Mouse (Mus musculus) kidney, adult 2 months (tissue): ENCODE results near the gene Sec14l5.

Source experiments
- CTCF ChIP-seq: fragments of 200-500 bp; conservative IDR thresholded peaks from 2 replicates; pipeline ENCODE4 v1.5.1; 2011; ENCODE audit warnings: low read depth, mild to moderate bottlenecking, control low read depth, low read length, moderate library complexity, mixed read lengths; ENCODE audit not compliant: insufficient read depth, insufficient read length
- POLR2A ChIP-seq: fragments of 200-500 bp; IDR thresholded peaks from one replicate; pipeline ENCODE4 v1.6.1; 2011; ENCODE audit warnings: low read depth, low read length, control low read depth

GRCm38 (mm10) chr16:5157113-5157512, 10.2 kb downstream of the Sec14l5 start:
- TF ChIP-seq CTCF (no peak), POLR2A (no peak)
